Mouse (Mus musculus) neural tube, embryonic 10.5 days (tissue): ENCODE measurements around the gene Dok3.

Experiments used
- DNase-seq: peaks from one replicate; pipeline ENCODE4 v3.0.0-alpha.2; 2017; ENCODE audit warnings: low spot score; ENCODE audit errors: extremely low spot score

Gene Dok3

DNA sequence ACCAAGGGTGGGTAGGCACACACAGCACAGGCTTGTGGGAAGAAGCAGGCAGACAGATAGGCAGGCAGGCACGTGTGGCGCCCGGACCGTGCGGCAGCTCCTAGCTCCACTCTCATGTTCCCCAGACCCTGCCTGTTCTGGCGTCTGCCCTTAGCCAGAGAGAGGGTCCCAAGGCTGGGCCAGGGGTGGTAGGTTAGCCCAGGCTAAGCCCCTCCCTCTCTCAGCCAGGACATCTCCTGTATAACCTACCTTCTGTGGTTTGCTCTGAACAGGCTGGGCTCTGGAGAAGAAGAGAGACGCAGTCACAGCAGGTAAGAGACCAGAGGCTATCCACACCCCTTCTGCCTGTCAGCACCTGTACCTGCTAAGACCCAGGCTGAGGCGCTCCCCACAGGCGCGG lies 20.6 kb downstream of the Dok3 start:
- DNase-seq: no peak

DNA sequence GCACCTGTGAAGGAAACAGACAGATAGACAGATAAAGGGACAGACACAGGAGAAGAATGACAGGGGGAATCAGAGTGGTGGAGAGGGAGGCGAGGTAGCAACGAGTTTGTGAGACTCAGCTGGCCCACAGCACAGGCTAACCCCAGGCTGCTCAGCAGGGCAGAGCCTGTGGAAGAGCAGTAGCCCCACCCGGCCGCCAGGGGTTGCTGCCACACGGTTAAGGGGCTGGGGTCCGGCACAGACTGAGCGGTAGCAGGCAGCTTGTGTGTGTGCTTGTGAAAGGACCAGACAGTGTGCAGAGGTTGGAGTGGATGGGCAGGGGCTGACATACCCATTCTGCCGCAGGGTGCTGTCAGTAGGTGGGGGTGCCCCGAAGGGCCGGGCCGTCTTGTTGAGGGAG lies 21.2 kb downstream of the Dok3 start:
- no peak for DNase-seq

DNA sequence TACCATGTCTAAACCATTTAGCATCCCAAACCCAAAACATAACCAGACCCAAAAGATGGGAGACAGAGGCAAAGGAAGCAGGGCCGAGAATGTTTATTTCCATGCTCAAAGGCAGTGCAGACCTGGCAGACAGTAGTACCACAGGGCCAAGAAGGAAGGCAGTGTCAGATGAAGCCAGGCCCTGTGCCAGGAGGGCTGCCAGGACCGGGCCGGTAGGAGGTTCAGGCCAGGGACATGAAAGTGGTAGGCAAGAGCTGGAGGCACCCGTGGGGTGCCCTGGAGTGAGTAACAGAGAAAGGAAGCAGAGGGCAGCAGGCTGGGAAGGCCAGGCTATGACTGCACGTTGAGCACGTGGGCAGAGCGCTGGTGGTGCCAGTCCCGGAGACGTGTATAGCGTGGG lies 22.4 kb downstream of the Dok3 start:
- DNase-seq: no peak

DNA sequence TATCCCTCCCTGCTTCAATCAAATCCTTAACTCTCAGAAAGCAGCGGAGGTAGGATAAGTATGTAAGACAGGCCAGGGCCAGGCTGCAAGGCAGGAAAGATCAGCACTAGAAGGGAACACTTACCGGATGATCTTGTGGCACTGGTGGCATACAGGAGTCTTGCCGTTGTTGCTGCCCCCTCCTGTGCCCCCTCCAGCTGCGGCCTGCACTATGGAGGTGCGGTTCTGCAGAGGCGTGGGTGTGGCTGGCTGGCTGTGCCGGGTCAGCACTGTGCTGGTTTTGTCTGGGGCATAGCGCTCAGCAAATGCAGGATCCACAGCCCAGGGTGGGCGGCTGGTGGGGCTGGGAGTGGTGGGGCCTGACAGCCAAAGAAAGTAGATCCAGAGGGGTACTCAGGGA lies 23.3 kb downstream of the Dok3 start:
- no peak for DNase-seq

DNA sequence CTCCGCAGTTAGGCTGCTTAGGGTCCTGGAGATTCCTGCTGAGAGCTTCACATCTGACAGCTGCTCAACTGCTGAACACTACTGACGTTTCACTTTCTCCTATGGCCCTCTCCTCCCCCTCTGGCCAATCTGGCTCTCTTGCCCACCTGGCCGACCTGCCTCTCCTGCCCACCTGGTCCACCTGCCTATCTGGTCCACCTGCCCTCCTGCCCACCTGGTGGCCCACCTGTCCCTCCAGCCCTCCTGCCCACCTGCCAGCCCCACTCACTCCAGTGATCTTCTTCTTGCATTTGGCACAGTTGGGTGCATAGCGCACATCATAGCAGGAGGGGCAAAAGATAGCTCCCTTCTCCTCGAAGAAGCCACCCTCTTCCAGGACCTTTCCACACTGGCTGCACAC lies 24.7 kb downstream of the Dok3 start:
- no peak for DNase-seq

DNA sequence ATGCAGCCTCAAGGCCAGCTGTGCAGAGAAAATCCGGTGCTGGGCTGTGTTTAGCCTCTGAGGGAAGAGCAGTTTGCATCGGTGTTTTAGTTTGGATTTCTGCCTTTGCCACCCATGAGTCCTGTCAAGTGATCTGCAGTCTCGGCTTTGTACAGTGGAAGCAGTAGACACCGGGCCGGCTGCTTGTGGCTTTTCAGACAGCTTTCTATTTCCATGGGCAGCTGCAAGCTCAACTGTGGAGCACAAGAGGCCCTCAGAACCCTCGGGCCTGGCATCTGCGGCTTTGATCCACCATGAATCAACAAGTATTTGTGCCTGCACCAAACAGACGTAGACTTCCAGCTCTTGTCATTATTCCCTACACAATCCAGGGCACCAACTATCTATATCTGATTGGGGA lies 26.7 kb downstream of the Dok3 start:
- no peak for DNase-seq

DNA sequence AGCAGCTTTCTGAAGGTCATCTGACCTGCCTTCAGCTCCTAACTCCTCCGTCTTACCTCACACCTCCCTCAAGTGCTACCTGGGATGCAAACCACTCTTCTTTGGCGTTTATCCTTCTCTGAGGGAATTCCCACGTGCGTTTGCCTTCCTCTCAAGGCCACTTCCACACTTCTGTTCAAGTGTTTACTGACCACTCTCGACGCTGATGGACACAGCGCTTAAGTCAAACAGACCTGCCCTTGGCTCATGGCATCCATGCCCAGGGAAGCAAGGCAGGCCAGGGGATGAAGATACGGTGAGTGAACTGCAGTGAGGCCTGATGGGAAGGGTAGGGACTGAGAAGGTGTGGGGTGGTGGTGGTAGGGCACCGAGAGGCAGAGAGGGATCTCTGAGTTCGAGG lies 28.5 kb downstream of the Dok3 start:
- no peak for DNase-seq

DNA sequence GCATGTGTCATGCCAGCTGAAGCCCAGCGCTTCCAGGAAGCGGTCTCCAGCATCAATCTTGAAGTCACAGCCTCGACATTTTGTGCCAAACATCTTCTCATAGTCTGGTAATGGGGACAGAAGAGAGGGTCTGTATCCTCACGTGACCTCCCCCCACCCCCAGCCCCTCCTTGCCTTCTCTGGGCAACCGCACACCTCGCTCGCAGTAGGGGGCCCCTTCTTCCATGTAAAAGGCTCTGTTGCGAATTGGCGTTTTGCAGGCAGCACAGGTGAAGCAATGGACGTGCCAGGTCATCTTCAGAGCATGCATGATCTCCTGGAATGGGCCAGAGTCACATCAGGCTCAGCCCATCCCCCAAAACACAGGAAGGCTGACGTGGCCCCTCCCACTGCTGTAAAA lies 30.2 kb downstream of the Dok3 start:
- no peak for DNase-seq

DNA sequence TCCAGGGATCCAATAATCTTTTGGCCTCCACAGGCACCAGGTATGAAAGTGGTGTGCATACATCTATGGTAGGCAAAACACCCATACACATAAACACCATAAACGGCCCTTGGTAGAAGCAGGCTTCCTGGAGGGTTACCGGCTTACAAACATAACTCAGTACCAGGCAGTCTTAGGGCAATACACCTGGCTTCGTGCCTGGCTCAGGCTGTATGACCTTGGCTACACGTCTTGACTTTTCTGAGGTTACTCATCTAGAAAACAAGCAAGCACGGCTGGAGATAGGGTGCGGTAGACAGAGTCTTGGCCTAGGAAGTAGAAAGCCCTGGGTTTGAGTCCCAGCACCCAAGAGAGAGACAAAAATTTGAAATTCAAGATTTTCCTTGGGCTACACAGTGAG lies 32.4 kb downstream of the Dok3 start:
- DNase-seq: no peak

DNA sequence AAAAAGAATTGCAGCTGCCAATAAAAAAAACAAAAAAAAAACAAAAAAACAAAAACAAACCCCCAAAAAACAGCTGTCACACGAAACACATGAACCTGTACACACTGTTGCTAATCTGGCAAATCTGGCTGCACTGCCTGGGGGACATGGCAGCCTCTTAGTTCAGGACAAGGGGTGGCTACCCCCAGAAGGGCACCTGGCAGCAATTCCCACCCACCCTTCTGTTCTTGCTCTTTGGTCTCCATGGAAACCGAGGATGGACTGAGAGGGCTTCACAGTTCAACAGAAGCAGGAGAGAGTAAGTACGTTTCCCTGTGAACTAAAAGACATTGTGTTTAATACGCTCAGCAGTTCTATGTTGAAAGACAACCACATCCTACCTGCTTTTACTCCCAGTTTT lies 33.4 kb downstream of the Dok3 start:
- DNase-seq: no peak

DNA sequence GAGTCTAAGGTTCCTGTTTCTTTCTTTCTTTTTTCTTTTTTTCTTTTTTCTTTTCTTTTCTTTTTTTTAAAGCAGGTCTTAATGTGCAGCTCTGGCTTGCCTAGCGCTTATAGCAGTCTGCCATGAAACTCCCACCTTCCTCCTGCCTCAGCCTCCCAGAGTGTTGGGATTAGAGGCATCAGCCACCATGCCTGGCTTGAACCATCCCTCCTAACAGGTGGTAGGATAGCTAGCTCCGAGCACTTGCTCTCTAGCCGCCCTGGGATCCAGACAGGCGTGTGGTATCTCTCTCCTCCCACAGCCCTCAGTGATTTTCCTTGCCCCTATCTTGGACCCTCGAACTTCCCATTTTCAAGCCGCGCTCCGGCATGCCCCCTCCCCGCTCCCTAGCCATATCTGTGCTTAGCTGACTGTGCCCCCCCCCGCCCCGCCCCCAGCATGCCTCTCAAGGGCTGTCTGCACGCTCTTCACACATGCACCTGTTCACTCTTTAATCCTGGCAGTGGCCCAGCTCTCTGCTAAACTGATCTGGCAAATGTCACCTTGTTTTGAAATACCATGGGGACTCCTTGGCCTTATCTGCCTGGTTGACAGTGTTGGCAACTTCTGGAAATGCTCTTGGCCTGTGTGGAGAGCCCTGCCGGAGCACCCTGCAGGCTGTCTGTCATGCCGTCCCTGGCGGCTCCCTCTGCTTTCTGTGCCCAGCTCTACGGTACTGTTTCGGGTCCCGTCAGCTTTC lies 34.0 kb downstream of the Dok3 start:
- DNase-seq: no peak

DNA sequence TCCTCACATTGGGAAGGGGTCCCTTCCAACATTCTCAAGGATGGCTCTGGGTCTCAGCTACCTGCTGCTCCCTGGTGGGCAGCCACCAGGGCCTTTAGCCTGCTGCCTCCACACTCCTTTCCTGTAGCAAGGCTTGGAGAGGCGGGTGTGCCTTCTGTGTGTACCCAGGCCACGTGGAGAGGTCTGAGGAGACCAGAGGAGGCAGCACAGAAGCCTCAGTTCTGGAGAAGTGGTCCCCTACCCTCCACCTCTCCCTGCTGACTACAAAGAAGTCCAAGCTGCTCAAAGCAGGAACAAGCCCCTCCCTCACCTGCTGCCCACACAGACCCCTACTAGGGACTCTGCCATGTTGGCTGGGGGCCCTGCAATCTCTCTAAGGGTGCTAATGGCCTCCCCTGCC lies 34.8 kb downstream of the Dok3 start:
- DNase-seq: no peak

DNA sequence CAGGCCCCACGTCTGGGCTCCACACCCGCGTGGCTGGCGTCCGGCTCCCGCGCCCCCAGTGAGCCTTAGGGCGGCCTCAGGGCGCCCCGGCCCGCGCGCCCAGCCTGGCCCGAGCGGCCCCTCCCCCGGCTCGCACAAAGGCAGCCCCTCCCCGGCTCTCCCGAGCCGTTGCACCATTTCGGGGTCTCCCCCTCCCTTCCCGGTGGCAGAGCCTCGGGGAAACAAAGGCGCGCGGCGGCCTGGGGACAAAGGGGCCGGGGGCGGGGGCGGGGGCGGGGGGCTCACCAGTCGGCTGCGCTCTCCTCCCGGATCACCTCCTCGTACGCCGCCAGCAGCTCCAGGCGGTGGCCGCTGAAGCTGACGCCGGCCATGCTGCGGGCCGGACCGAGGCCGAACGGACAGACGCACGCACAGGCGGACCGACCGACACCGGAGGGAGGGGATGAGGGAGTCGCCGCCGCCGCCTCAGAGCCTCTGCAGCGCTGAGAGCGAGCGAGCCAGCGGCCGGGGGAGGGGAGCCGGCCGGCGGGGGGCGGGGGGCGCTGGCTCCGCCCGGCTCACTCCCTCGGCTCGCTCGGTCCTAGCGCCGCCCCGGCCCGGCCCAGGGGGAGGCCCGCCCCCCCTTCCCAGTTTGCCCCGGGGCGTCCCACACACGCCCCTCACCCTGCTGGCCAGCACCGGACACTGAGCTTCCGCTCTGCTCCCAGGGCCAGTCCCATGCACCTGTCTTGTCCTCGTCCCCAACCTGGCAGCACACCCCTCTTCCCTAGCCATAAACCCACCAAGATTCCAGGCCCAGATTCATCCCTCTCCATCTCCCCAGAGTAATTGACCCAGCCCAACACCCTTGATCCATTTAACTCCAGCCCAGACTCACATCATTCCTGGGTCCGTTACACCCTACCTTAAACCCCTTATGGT lies 41.3 kb downstream of the Dok3 start, which contains the start of gene Dbn1:
TSS of gene Dbn1 (minus strand) at position 534 of the 921 bp plus-strand sequence.
- peak; percentile 88 for DNase-seq

DNA sequence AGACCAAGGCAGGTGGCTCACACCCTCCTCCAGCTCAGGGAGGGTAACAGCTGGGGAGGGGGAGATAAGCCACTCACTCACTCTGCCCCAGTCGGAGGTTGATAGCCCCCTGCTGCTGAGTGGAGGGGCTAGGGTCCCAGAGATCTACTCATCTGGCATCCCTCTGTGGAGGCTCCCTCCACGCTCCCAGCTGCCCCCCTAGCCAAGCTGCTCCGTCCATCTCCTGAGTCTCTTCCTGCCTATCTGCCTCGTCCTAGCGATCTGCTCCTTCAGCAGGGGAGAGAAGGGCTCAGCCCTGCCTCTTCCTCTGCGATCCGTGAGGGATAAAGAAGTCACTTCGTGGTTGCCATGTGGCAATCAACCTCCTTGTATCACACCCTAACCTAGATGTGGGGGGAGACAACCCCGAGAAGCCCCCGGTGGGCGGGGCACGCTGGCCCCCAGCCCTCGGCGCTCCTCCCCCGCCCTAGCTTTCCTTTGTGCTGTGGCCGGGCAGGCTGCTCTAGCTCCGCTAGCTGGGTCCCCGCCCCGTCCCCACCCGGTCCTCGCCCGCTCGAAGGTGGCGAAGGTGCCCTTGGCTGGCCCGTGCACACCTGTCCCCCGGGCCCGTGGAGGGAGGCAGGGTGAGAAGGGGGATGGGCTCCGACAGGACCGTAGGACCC lies 42.0 kb downstream of the Dok3 start:
- peak; percentile 77 for DNase-seq

DNA sequence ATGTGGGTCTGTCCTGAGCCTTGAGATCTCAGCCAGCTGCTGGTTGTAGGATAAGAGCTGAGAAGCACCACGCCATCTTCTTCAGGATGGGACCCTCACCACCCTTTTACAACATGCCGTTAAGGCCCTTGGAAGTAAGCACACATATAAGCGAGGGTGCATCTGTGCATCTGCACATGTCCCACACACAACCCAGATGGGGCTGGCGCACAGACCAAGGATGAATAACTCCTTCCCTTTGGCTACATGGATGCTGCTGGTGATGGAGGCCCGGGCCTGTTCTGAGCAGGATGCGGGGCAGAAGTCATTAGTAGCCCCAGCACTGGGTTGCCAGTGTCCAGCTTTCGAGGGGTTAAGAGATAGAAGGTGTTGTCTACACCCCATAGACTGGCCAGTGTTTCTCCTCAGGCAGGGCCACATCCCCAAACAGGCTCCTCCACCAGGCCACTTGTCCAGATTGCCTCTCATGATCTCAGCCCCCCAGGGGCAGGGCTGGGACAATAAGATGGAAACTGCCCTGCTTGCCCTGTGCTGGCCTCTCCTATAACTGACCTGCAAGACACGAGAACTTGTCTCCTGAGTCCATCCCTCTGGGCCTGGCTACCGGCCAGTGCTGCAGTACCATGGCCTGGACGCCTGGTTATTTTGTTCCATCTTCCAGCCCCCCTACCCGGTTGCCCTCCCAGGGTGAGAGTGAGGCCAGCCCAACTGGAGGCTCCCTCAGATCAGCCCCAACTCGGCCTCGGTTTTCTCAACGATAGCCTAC lies 42.9 kb downstream of the Dok3 start:
- peak; percentile 54 for DNase-seq

DNA sequence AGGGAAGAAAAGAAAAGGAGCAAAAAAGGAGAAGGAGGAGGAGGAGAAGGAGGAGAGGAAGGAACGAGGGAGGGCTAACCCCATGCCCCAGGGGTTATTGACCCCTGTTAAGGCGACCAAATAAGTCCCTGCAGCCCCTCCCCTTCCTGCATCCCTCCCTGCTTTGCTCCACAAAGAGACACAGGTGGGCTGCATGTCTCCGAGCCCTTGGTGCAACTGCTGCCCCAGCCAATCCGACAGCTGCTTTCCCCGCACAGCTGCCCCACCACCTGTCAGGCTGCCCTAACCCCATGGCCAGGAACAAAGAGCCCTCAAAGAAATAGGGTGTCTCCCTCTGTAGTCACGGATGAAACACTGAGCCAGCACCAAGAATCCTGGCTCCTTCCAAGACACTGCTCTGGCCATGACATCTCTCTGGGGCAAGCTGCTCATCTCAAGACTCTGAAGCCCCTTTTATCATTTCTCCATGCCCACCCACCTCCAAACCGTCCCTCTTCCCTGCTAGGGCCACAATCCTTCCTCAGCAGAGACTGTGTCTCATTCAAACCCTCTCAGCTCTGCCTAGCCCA lies 44.5 kb downstream of the Dok3 start:
- DNase-seq: no peak

DNA sequence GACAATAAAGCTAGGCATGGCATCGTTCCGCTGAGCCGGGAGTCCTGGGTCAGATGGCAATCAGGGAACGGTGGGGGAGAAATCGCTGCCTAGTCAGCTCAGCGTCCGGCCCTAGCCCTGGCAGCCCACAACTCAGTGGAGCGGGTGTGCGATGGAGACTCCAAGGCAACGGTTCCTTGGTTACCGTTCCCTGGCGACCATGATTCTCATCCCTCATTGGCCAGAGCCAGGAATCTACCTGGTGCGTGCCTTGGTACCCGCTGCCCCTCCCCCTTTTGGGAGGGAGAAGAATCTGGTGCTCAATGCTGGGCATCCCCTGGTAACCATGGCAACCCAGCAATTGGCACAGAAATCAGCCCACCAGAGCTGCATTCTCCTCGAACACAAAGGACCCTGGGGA lies 45.5 kb downstream of the Dok3 start:
- DNase-seq: peak; percentile 71

DNA sequence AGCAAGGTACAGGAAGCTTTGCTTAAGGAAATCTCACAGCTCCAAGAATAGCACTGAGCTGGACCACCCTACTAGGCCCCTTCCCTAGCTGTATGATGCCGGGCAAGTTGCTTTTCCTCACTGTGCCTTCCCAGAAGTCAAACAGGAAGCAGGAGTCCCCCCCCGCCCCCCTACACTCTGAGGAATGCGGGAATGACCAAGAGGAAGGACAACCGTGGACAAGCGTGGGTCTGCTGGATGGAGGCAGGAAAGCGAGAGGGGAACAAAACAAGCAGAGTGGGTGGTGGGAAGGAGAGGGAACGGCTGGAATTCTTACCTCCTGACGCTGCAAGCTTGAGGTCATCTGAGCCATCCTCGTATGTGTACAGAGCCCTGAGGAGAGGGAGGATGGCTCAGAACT lies 46.0 kb downstream of the Dok3 start:
- no peak for DNase-seq

DNA sequence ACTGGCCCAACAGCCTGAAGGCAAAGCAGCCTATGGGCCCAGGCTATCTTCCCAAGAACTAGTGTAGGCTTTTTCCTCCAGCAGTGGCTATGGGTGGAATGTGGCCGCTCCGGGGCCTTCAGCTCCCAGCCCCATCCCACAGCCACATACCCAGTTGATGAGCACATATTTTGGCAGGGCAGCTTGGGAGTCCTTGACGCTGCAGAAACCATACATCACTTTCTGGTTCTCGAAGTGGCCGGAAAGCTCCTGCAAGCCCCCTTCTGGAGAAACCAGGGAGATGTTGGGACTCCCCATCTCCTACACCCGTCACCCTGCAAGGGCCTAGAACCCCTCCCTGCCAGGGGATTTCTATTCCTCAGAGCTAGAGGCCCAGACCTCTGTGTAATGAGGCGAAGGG lies 46.6 kb downstream of the Dok3 start:
- no peak for DNase-seq

DNA sequence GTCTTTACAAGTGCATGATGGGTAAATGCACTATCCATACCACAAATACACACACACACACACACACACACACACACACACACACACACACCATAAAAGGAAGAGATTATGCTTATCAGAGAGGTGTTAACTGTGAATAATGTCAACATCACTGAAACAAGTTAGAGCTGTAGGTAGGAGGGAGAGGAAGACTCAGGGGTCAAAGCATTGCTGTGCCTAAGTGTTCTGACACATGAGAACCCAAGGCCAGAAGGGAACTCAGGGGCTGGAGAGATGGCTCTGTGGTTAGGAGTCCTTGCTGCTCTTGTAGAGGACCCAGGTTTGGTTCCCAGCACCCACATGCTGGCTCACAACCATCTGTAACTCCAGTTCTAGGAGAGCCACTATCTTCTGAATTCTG lies 49.2 kb downstream of the Dok3 start:
- no peak for DNase-seq

DNA sequence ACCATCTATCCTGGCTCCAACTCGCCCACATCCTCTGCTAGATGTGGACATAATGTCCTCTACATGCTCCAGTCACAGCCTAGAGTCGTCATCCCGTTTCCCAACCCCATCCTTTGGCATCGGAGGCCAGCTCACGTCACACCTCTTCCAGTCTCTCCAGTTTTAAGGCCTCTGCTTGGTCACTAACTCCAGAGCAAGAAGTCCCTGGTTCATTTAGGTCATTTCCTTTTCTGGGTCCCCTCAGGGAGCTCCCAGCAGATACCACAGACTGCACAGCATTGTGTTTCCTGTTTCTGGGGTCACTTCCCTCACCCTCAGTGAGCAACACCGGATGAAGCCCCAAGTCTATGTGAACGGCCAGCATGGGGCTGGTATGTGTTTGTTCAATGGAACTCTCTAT lies 50.1 kb downstream of the Dok3 start:
- no peak for DNase-seq
